Mouse (Mus musculus): ENCODE measurements around the gene Olfr1432. TPM values are rescaled to one million over a fixed set of nuclear protein-coding genes. Genes with fewer than 3 reads are reported as not detected.
"Not testable (repeated sequence)": the region's sequence is repeated elsewhere in the genome, so short reads cannot be mapped to it uniquely, and the experiment has no call there.

Gene Olfr1432
- polyA plus RNA-seq (2016; fragmentation: Nextera tagmentation; extraction: Ambion mirVana) = not detected in 2 replicates

DNA sequence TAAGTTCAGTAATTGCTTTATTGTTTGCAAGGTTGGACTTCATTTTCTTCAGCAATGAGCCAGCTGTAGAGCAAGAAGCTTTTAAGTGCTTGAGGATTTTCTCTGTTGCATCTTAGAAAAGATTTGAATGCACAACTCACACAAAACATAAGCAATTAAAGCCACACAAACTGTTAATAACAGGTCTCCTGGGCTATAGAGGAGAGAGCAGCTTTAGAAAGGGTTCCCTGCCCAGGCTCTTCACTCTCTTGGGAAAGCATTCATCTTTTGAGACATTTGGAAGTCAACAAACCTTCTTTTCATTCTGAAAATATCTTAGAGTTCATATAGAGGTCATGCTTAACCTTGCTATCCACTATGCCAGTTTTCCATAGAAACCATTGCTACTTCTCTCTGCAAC, at the start of gene Olfr1432:
Olfr1432 (minus strand) TSS at position 101 of the 400 bp plus-strand sequence.
- H3K4me1 ChIP-seq; H3K27ac ChIP-seq; H3K27me3 ChIP-seq (replicated peaks); H3K4me2 ChIP-seq (replicated peaks); H3K9ac ChIP-seq; H3K9me3 ChIP-seq; ATAC-seq (ENCODE audit: low FRiP score, low read depth); H3K36me3 ChIP-seq; H3K4me3 ChIP-seq: not testable (repeated sequence)

DNA sequence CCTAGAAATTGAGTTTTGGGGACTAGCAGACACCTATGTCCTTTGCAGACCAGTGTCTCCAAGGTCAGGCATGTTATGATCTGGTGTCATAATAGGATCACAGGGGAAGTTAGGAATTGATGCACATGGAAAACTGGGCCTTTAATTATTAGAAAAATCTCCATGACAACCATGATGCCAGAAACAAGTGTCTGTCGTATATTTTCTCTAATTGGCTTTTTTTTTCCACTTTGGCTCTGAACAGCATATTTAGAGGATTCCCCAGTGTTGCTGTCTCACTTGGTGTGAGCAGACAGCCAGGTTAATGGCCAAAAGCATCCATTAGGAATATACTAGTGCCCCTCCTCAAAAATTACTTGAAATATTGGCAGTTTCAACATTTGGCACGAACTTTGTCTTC, 47.2 kb upstream of the Olfr1432 start, which contains the start of gene Olfr1434:
Olfr1434 (plus strand) TSS at position 301 of the 400 bp plus-strand sequence.
- Histone ChIP-seq H3K4me3 (no peak within 1 kb of the TSS), H3K27ac (no peak within 1 kb of the TSS), H3K4me1 (no peaks in the 10 kb centered on the region), H3K9ac (no peak within 1 kb of the TSS), H3K27me3 (replicated peaks) (no peaks in the 10 kb centered on the region), H3K4me2 (replicated peaks) (no peak within 1 kb of the TSS), H3K9me3 (no peaks in the 10 kb centered on the region), H3K36me3 (no peaks in the 10 kb centered on the region)
- ATAC-seq (ENCODE audit: low FRiP score, low read depth) = no peak
- 76% methylated on average over 2 of the region's 2 CpGs for WGBS

DNA sequence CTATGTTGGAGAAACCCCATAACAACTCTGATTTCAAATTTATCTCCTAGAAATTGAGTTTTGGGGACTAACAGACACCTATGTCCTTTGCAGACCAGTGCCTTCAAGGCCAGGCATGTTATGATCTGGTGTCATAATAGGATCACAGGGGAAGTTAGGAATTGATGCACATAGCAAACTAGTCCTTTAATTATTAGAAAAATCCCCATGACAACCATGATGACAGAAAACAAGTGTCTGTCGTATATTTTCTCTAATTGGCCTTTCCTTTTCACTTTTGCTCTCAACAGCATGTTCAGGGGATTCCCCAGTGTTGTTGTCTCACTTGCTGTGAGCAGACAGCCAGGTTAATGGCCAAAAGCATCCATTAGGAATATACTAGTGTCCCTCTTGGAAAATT, 28.3 kb upstream of the Olfr1432 start, which contains the start of gene Olfr235:
Olfr235 (plus strand) TSS at position 301 of the 400 bp plus-strand sequence.
- no peaks in the 10 kb centered on the region for H3K4me1 ChIP-seq
- no peak within 1 kb of the TSS for H3K4me2 ChIP-seq (replicated peaks)
- no peaks in the 10 kb centered on the region for H3K27me3 ChIP-seq (replicated peaks)
- no peaks in the 10 kb centered on the region for H3K36me3 ChIP-seq
- no peaks in the 10 kb centered on the region for H3K9me3 ChIP-seq
- H3K4me3 ChIP-seq = no peak within 1 kb of the TSS
- no peak within 1 kb of the TSS for H3K27ac ChIP-seq
- 58% methylated on average over 1 of the region's 1 CpGs for whole genome bisulfite sequencing
- ATAC-seq (ENCODE audit: low FRiP score, low read depth) = no peak
- no peak within 1 kb of the TSS for H3K9ac ChIP-seq

DNA sequence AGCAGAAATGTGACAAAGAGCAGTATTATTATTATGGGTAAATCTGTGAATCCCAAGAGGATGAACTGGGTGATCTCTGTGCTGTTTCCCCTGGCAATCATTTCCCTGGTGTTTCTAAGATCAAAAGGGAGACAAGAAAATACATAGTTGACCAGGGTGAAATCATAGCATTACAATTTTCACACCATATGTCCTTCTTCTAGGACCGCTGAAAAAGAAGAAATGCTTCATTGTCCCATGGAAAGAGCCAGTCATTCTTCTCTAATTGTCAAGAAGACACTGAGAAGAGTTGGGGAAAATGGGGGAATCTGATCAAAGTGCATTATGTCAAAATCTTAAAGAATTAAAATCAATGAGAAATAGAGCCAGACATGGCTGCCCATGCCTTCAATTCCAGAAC, 9.2 kb upstream of the Olfr1432 start, which contains the start of gene Olfr262:
Olfr262 (minus strand) TSS at position 101 of the 400 bp plus-strand sequence.
- H3K9me3 ChIP-seq = no peaks in the 10 kb centered on the region
- H3K4me1 ChIP-seq = no peaks in the 10 kb centered on the region
- no peak within 1 kb of the TSS for H3K4me3 ChIP-seq
- no peak within 1 kb of the TSS for H3K27ac ChIP-seq
- no peaks in the 10 kb centered on the region for H3K36me3 ChIP-seq
- no peak within 1 kb of the TSS for H3K9ac ChIP-seq
- WGBS = 88% methylated on average over 1 of the region's 1 CpGs
- H3K27me3 ChIP-seq (replicated peaks) = no peaks in the 10 kb centered on the region
- H3K4me2 ChIP-seq (replicated peaks) = no peak within 1 kb of the TSS
- no peak for ATAC-seq (ENCODE audit: low FRiP score, low read depth)

DNA sequence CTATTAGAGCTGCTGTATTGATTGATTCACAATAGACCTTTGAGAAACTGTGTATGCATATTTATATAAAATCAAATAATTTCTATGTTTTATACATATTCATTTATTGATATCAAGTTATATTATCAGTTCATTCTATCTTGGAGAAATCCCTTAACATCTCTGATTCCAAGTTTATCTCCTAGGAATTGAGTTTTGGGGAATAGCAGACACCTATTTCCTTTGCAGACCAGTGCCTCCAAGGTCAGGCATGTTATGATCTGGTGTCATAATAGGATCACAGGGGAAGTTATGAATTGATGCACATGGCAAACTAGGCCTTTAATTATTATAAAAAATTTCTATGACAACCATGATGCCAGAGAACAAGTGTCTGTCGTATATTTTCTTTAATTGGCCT, 32.1 kb downstream of the Olfr1432 start, which contains the start of gene Olfr1431:
Olfr1431 (plus strand) TSS at position 301 of the 400 bp plus-strand sequence.
- Histone ChIP-seq H3K4me1 (no peaks in the 10 kb centered on the region), H3K9ac (no peak within 1 kb of the TSS), H3K4me2 (replicated peaks) (no peak within 1 kb of the TSS), H3K27ac (no peak within 1 kb of the TSS), H3K36me3 (no peaks in the 10 kb centered on the region), H3K27me3 (replicated peaks) (no peaks in the 10 kb centered on the region), H3K4me3 (no peak within 1 kb of the TSS), H3K9me3 (no peaks in the 10 kb centered on the region)
- 90% methylated on average over 1 of the region's 1 CpGs for WGBS
- ATAC-seq (ENCODE audit: low FRiP score, low read depth) = no peak

DNA sequence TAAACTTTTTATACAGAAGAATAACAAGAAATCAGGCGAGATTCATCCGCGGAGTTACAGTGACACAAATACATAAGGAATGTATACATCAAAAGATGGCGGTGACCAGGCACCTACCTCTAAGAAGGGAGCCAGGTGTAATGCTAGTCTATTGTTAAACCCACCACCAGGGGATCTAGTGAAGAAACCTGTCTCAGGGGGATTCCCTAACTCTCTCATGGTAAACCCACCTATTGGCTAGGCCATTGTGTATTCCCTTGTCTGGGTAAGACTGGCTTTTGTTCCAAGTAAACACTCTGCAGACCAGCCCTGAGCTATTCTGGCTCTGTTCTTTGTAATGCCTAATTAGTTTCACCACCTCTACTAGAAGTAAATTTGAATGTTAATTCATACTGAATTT, 33.3 kb downstream of the Olfr1432 start:
- H3K36me3 ChIP-seq; H3K27me3 ChIP-seq (replicated peaks); H3K4me3 ChIP-seq; H3K4me2 ChIP-seq (replicated peaks); H3K4me1 ChIP-seq; H3K9ac ChIP-seq; H3K27ac ChIP-seq; H3K9me3 ChIP-seq; ATAC-seq (ENCODE audit: low FRiP score, low read depth): not testable (repeated sequence)
- WGBS = 91% methylated on average over 4 of the region's 4 CpGs

Other genes starting within 250 kb of the Olfr1432 start
- not detected in 2 replicates for gene Olfr1423, start 191.3 kb downstream of the Olfr1432 start, polyA plus RNA-seq (2016; fragmentation: Nextera tagmentation; extraction: Ambion mirVana)
- gene Olfr1424, start 169.9 kb downstream of the Olfr1432 start, polyA plus RNA-seq (2016; fragmentation: Nextera tagmentation; extraction: Ambion mirVana) = not detected in 2 replicates
- not detected in 2 replicates for gene Olfr1425, start 154.9 kb downstream of the Olfr1432 start, polyA plus RNA-seq (2016; fragmentation: Nextera tagmentation; extraction: Ambion mirVana)
- gene Olfr1426, start 140.6 kb downstream of the Olfr1432 start, polyA plus RNA-seq (2016; fragmentation: Nextera tagmentation; extraction: Ambion mirVana) = not detected in 2 replicates
- gene Olfr1427, start 129.3 kb downstream of the Olfr1432 start, polyA plus RNA-seq (2016; fragmentation: Nextera tagmentation; extraction: Ambion mirVana) = not detected in 2 replicates
- gene Olfr1428, start 116.7 kb downstream of the Olfr1432 start, polyA plus RNA-seq (2016; fragmentation: Nextera tagmentation; extraction: Ambion mirVana) = not detected in 2 replicates
- gene Olfr76, start 109.4 kb downstream of the Olfr1432 start, polyA plus RNA-seq (2016; fragmentation: Nextera tagmentation; extraction: Ambion mirVana) = not detected in 2 replicates
- not detected in 2 replicates for gene Olfr1555-ps1, start 62.5 kb downstream of the Olfr1432 start, polyA plus RNA-seq (2016; fragmentation: Nextera tagmentation; extraction: Ambion mirVana)
- gene Olfr1431, start 32.0 kb downstream of the Olfr1432 start, polyA plus RNA-seq (2016; fragmentation: Nextera tagmentation; extraction: Ambion mirVana) = not detected in 2 replicates
- gene Olfr262, start 9.1 kb upstream of the Olfr1432 start, polyA plus RNA-seq (2016; fragmentation: Nextera tagmentation; extraction: Ambion mirVana) = not detected in 2 replicates
- gene Olfr235, start 28.4 kb upstream of the Olfr1432 start, polyA plus RNA-seq (2016; fragmentation: Nextera tagmentation; extraction: Ambion mirVana) = not detected in 2 replicates
- not detected in 2 replicates for gene Olfr1434, start 47.3 kb upstream of the Olfr1432 start, polyA plus RNA-seq (2016; fragmentation: Nextera tagmentation; extraction: Ambion mirVana)
- gene Olfr1436, start 66.5 kb upstream of the Olfr1432 start, polyA plus RNA-seq (2016; fragmentation: Nextera tagmentation; extraction: Ambion mirVana) = not detected in 2 replicates
- not detected in 2 replicates for gene Olfr1437, start 92.5 kb upstream of the Olfr1432 start, polyA plus RNA-seq (2016; fragmentation: Nextera tagmentation; extraction: Ambion mirVana)
- not detected in 2 replicates for gene Olfr1438-ps1, start 103.3 kb upstream of the Olfr1432 start, polyA plus RNA-seq (2016; fragmentation: Nextera tagmentation; extraction: Ambion mirVana)
- not detected in 2 replicates for gene Olfr1440, start 154.7 kb upstream of the Olfr1432 start, polyA plus RNA-seq (2016; fragmentation: Nextera tagmentation; extraction: Ambion mirVana)
- not detected in 2 replicates for gene Olfr1441, start 184.8 kb upstream of the Olfr1432 start, polyA plus RNA-seq (2016; fragmentation: Nextera tagmentation; extraction: Ambion mirVana)
- gene Pfpl, start 195.3 kb upstream of the Olfr1432 start, polyA plus RNA-seq (2016; fragmentation: Nextera tagmentation; extraction: Ambion mirVana) = not detected in 2 replicates
- gene Mpeg1, start 228.2 kb upstream of the Olfr1432 start, polyA plus RNA-seq (2016; fragmentation: Nextera tagmentation; extraction: Ambion mirVana) = 0.76 and 1.1 TPM in 2 replicates